Mouse (Mus musculus) ES-Bruce4 (cell line): ENCODE measurements around the gene Tcf7. TPM values are rescaled to one million over a fixed set of nuclear protein-coding genes. Genes with fewer than 3 reads are reported as not detected.
"Not testable (repeated sequence)": the region's sequence is repeated elsewhere in the genome, so short reads cannot be mapped to it uniquely, and the experiment has no call there.

Source experiments
- H3K27ac ChIP-seq: 2 replicates; pipeline ENCODE4 v1.5.1; 2012; ENCODE audit warnings: low read length, inconsistent platforms; ENCODE audit not compliant: insufficient read depth
- H3K27me3 ChIP-seq: 2 replicates; pipeline ENCODE4 v1.6.1; 2012; ENCODE audit warnings: mild to moderate bottlenecking, low read length, inconsistent platforms; ENCODE audit not compliant: control insufficient read depth, poor library complexity, insufficient read depth, severe bottlenecking
- H3K36me3 ChIP-seq: 2 replicates; pipeline ENCODE4 v1.6.1; 2012; ENCODE audit warnings: inconsistent platforms, mild to moderate bottlenecking, low read length, moderate library complexity; ENCODE audit not compliant: control insufficient read depth, poor library complexity, insufficient read depth, severe bottlenecking
- H3K4me1 ChIP-seq: one replicate; pipeline ENCODE4 v1.8.1; 2011; ENCODE audit warnings: low read length; ENCODE audit not compliant: control insufficient read depth, insufficient read depth
- H3K4me3 ChIP-seq: 2 replicates; pipeline ENCODE4 v1.5.1; 2011; ENCODE audit warnings: low read depth, mild to moderate bottlenecking, low read length
- H3K9ac ChIP-seq: 2 replicates; pipeline ENCODE4 v1.6.1; 2012; ENCODE audit warnings: low read depth, mild to moderate bottlenecking, inconsistent platforms; ENCODE audit not compliant: poor library complexity, severe bottlenecking
- H3K9me3 ChIP-seq: replicated peaks from 2 replicates; pipeline ENCODE4 v1.6.1; 2012; ENCODE audit warnings: mild to moderate bottlenecking, low read length, inconsistent platforms; ENCODE audit not compliant: control insufficient read depth, poor library complexity, insufficient read depth, severe bottlenecking
- CTCF ChIP-seq: IDR thresholded peaks from one replicate; pipeline ENCODE4 v1.8.1; 2011; ENCODE audit warnings: low read depth, low read length
- EP300 ChIP-seq: IDR thresholded peaks from 2 replicates; pipeline ENCODE4 v1.6.1; 2011; ENCODE audit warnings: low read depth, low read length; ENCODE audit not compliant: insufficient read depth
- POLR2A ChIP-seq: IDR thresholded peaks from one replicate; pipeline ENCODE4 v1.8.1; 2011; ENCODE audit warnings: low read length; ENCODE audit not compliant: insufficient read depth
- polyA plus RNA-seq: library from polyadenylated mRNA; stranded (reverse); fragments of >200 nt; gene quantifications from 2 replicates; pipeline ENCODE4 v1.2.4, GENCODE M21; 2011; ENCODE audit warnings: low read depth; ENCODE audit not compliant: missing spikeins, insufficient read depth, insufficient read length

Tcf7 gene
- polyA plus RNA-seq, 1 experiment, result 68.6 TPM

GRCm38 (mm10) chr11:52225986-52226599 lies 56.7 kb downstream of the Tcf7 start:
- TF ChIP-seq CTCF, result peak; percentile 18
- TF ChIP-seq POLR2A, result no peak
- Histone ChIP-seq H3K4me1 (peaks cover 7% of the 10 kb centered on the region), H3K36me3 (no peaks in the 10 kb centered on the region), H3K9me3 (no peaks in the 10 kb centered on the region), H3K27ac (peak overlapping the region; percentile 95), H3K9ac (0 out of 2 replicates have a peak overlapping the region, but pooled peaks have one; percentile 2), H3K27me3 (no peaks in the 10 kb centered on the region), H3K4me3 (peak overlapping the region; percentile 16; the same call in 1 of the 2 replicates)

- Histone ChIP-seq H3K4me3 (peak overlapping the region; percentile 66), H3K27ac (peak overlapping the region; percentile 82), H3K27me3 (no peaks in the 10 kb centered on the region), H3K4me1 (peaks cover 7% of the 10 kb centered on the region), H3K9ac (0 out of 2 replicates have a peak overlapping the region, but pooled peaks have one; percentile 2), H3K9me3 (no peaks in the 10 kb centered on the region), H3K36me3 (no peaks in the 10 kb centered on the region)
- TF ChIP-seq CTCF, result no peak
- peak; percentile 92 for TF ChIP-seq EP300
- no peak for TF ChIP-seq POLR2A
These were observed 58.7 kb downstream of the Tcf7 start for GRCm38 (mm10) chr11:52223968-52224682.

GRCm38 (mm10) chr11:52222891-52223290 lies 59.9 kb downstream of the Tcf7 start:
- H3K27ac ChIP-seq, result no peak overlapping the region
- no peak for TF ChIP-seq POLR2A
- TF ChIP-seq EP300, result no peak
- no peak for TF ChIP-seq CTCF
- no peaks in the 10 kb centered on the region for H3K36me3 ChIP-seq
- H3K9me3 ChIP-seq, result no peaks in the 10 kb centered on the region
- no peaks in the 10 kb centered on the region for H3K27me3 ChIP-seq
- no peak overlapping the region for H3K4me3 ChIP-seq
- H3K9ac ChIP-seq, result no peak overlapping the region
- peaks cover 6% of the 10 kb centered on the region for H3K4me1 ChIP-seq

- H3K4me3 ChIP-seq, H3K9ac ChIP-seq, H3K4me1 ChIP-seq, H3K27me3 ChIP-seq, H3K36me3 ChIP-seq, H3K9me3 ChIP-seq, H3K27ac ChIP-seq: not testable (repeated sequence)
These were observed 60.9 kb downstream of the Tcf7 start for GRCm38 (mm10) chr11:52221921-52222320.

- Histone ChIP-seq H3K4me3 (no peak overlapping the region), H3K27ac (no peak overlapping the region), H3K4me1 (no peaks in the 10 kb centered on the region), H3K9ac (no peak overlapping the region), H3K9me3 (no peaks in the 10 kb centered on the region), H3K27me3 (no peaks in the 10 kb centered on the region), H3K36me3 (no peaks in the 10 kb centered on the region)
- TF ChIP-seq CTCF, result peak; percentile 97
- no peak for TF ChIP-seq EP300
- TF ChIP-seq POLR2A, result no peak
These were observed 62.5 kb downstream of the Tcf7 start for GRCm38 (mm10) chr11:52220282-52220681.

GRCm38 (mm10) chr11:52213887-52214286 lies 68.9 kb downstream of the Tcf7 start, which contains the start of gene Olfr1371:
Olfr1371 (minus strand) TSS chr11:52213987.
- no peak within 1 kb of the TSS for H3K9ac ChIP-seq
- no peak within 1 kb of the TSS for H3K4me3 ChIP-seq
- no peak for TF ChIP-seq EP300
- TF ChIP-seq POLR2A, result no peak
- no peak for TF ChIP-seq CTCF
- H3K27me3 ChIP-seq, result no peaks in the 10 kb centered on the region
- H3K36me3 ChIP-seq, result no peaks in the 10 kb centered on the region
- no peak within 1 kb of the TSS for H3K27ac ChIP-seq
- no peaks in the 10 kb centered on the region for H3K9me3 ChIP-seq
- no peaks in the 10 kb centered on the region for H3K4me1 ChIP-seq

Other genes with a start within 250 kb of the Tcf7 start
- gene Ppp2ca, start 184.3 kb downstream of the Tcf7 start, polyA plus RNA-seq, result 103 TPM in 2 replicates
- not detected in 2 replicates for gene Olfr1373, start 137.5 kb downstream of the Tcf7 start, polyA plus RNA-seq
- gene Olfr1371, start 69.0 kb downstream of the Tcf7 start, polyA plus RNA-seq, result not detected in 2 replicates
- 589 and 680 TPM in 2 replicates for gene Skp1a, start 51.0 kb downstream of the Tcf7 start, polyA plus RNA-seq
- gene Vdac1, start 77.8 kb upstream of the Tcf7 start, polyA plus RNA-seq, result 478 and 491 TPM in 2 replicates
- 53.7 and 54.9 TPM in 2 replicates for gene 9530068E07Rik, start 113.4 kb upstream of the Tcf7 start, polyA plus RNA-seq